Mouse (Mus musculus) hindbrain, embryonic 15.5 days (tissue): Measurements from ENCODE around the gene Tub. TPM values are rescaled to one million over a fixed set of nuclear protein-coding genes. Genes with fewer than 3 reads are reported as not detected.

Experiments
- ATAC-seq: fragments of 200-750 bp; cut with Nextera tagmentation; 2 replicates; pipeline ENCODE4 v1.8.0; 2017; ENCODE audit warnings: low read depth, moderate number of reproducible peaks, moderate TSS enrichment; ENCODE audit not compliant: low FRiP score
- H3K27ac ChIP-seq: fragments of 300-500 bp; sonication (generic); replicated peaks from 2 replicates; pipeline ENCODE4 v1.5.1; 2015; ENCODE audit warnings: mild to moderate bottlenecking, inconsistent platforms
- H3K27me3 ChIP-seq: fragments of 300-500 bp; sonication (generic); 2 replicates; pipeline ENCODE4 v1.6.1; 2015; ENCODE audit warnings: control low read depth, inconsistent platforms
- H3K36me3 ChIP-seq: fragments of 300-500 bp; sonication (generic); 2 replicates; pipeline ENCODE4 v1.6.1; 2015; ENCODE audit warnings: control low read depth, inconsistent platforms
- H3K4me1 ChIP-seq: fragments of 300-500 bp; sonication (generic); replicated peaks from 2 replicates; pipeline ENCODE4 v1.6.1; 2015; ENCODE audit warnings: control low read depth, inconsistent platforms
- H3K4me2 ChIP-seq: fragments of 300-500 bp; sonication (generic); 2 replicates; pipeline ENCODE4 v1.6.1; 2015; ENCODE audit warnings: moderate library complexity, mild to moderate bottlenecking, inconsistent platforms
- H3K4me3 ChIP-seq: fragments of 300-500 bp; sonication (generic); 2 replicates; pipeline ENCODE4 v1.5.1; 2015; ENCODE audit warnings: mild to moderate bottlenecking, inconsistent platforms
- H3K9ac ChIP-seq: fragments of 300-500 bp; sonication (generic); 2 replicates; pipeline ENCODE4 v1.6.1; 2015; ENCODE audit warnings: inconsistent platforms
- H3K9me3 ChIP-seq: fragments of 300-500 bp; sonication (generic); 2 replicates; pipeline ENCODE4 v1.6.1; 2016; ENCODE audit warnings: control low read depth, inconsistent platforms
- WGBS: fragments of 180-500 bp; shearing (Covaris S2); methylation state at CpG from one replicate; pipeline ENCODE4 v1.1.7; 2015; 5-methylcytosine and 5-hydroxymethylcytosine counted together
- polyA plus RNA-seq: library from polyadenylated mRNA; unstranded; fragments of >200 nt; fragmentation: Nextera tagmentation; extraction: Ambion mirVana; gene quantifications from 2 replicates; pipeline ENCODE4 v1.2.1, GENCODE M21; 2015

The Tub gene
- polyA plus RNA-seq, 1 experiment from 2014 or later = 51.4 TPM

GRCm38 (mm10) chr7:109039445-109039844 lies 89.3 kb downstream of the Tub start:
- peak; percentile 27; the same call in 1 of the 2 replicates for ATAC-seq

GRCm38 (mm10) chr7:109045876-109046275 lies 95.7 kb downstream of the Tub start:
- H3K4me2 ChIP-seq = no peak overlapping the region
- H3K27me3 ChIP-seq = no peaks in the 10 kb centered on the region
- no peak overlapping the region for H3K4me3 ChIP-seq
- H3K9me3 ChIP-seq = no peaks in the 10 kb centered on the region
- no peak overlapping the region for H3K27ac ChIP-seq
- ATAC-seq = no peak
- WGBS = 98% methylated on average over 2 of the region's 2 CpGs
- H3K36me3 ChIP-seq = 0 out of 2 replicates have a peak, but pooled peaks cover 6% of the 10 kb centered on the region
- H3K9ac ChIP-seq = no peak overlapping the region
- no peaks in the 10 kb centered on the region for H3K4me1 ChIP-seq

More at GRCm38 (mm10) chr7:109039445-109039844, 89.3 kb downstream of the Tub start:
- Histone ChIP-seq H3K27me3 (no peaks in the 10 kb centered on the region), H3K9me3 (no peaks in the 10 kb centered on the region), H3K4me1 (no peaks in the 10 kb centered on the region), H3K9ac (no peak overlapping the region), H3K4me2 (no peak overlapping the region), H3K36me3 (peaks cover 4% of the 10 kb centered on the region; the same call in 1 of the 2 replicates), H3K4me3 (no peak overlapping the region), H3K27ac (peak overlapping the region; percentile 55; the same call in 1 of the 2 replicates)
- 79% methylated on average over 5 of the region's 5 CpGs for WGBS

GRCm38 (mm10) chr7:109050831-109051230 lies 100.7 kb downstream of the Tub start:
- H3K27ac ChIP-seq = no peak overlapping the region
- no peaks in the 10 kb centered on the region for H3K9me3 ChIP-seq
- 86% methylated on average over 1 of the region's 1 CpGs for WGBS
- no peak overlapping the region for H3K4me2 ChIP-seq
- no peak overlapping the region for H3K4me3 ChIP-seq
- H3K4me1 ChIP-seq = no peaks in the 10 kb centered on the region
- no peak overlapping the region for H3K9ac ChIP-seq
- 0 out of 2 replicates have a peak, but pooled peaks cover 5% of the 10 kb centered on the region for H3K36me3 ChIP-seq
- H3K27me3 ChIP-seq = no peaks in the 10 kb centered on the region
- no peak for ATAC-seq

GRCm38 (mm10) chr7:109059536-109059935 lies 109.4 kb downstream of the Tub start:
- no peak overlapping the region for H3K4me2 ChIP-seq
- WGBS = 92% methylated on average over 4 of the region's 4 CpGs
- H3K36me3 ChIP-seq = no peaks in the 10 kb centered on the region
- H3K27me3 ChIP-seq = no peaks in the 10 kb centered on the region
- H3K9ac ChIP-seq = no peak overlapping the region
- H3K27ac ChIP-seq = no peak overlapping the region
- H3K4me1 ChIP-seq = no peaks in the 10 kb centered on the region
- H3K4me3 ChIP-seq = no peak overlapping the region
- H3K9me3 ChIP-seq = no peaks in the 10 kb centered on the region
- ATAC-seq = no peak

GRCm38 (mm10) chr7:109069641-109070040 lies 119.5 kb downstream of the Tub start:
- Histone ChIP-seq H3K4me2 (no peak overlapping the region), H3K4me1 (no peaks in the 10 kb centered on the region), H3K36me3 (no peaks in the 10 kb centered on the region), H3K4me3 (no peak overlapping the region), H3K27me3 (no peaks in the 10 kb centered on the region), H3K27ac (no peak overlapping the region), H3K9ac (no peak overlapping the region), H3K9me3 (no peaks in the 10 kb centered on the region)
- ATAC-seq = no peak
- WGBS = 79% methylated on average over 4 of the region's 4 CpGs

- H3K36me3 ChIP-seq = no peaks in the 10 kb centered on the region
- H3K4me1 ChIP-seq = no peaks in the 10 kb centered on the region
- H3K9me3 ChIP-seq = no peaks in the 10 kb centered on the region
- ATAC-seq = no peak
- no peak overlapping the region for H3K9ac ChIP-seq
- no peak overlapping the region for H3K27ac ChIP-seq
- H3K4me2 ChIP-seq = no peak overlapping the region
- no peaks in the 10 kb centered on the region for H3K27me3 ChIP-seq
- no peak overlapping the region for H3K4me3 ChIP-seq
- WGBS = 83% methylated on average over 5 of the region's 5 CpGs
Measured at GRCm38 (mm10) chr7:109072326-109072725, 122.2 kb downstream of the Tub start.

- no peaks in the 10 kb centered on the region for H3K36me3 ChIP-seq
- WGBS = 20% methylated on average over 12 of the region's 12 CpGs
- ATAC-seq = peak; percentile 13; the same call in 1 of the 2 replicates
- H3K4me2 ChIP-seq = peak overlapping the region; percentile 72
- H3K4me3 ChIP-seq = peak overlapping the region; percentile 88
- peak overlapping the region; percentile 74 for H3K27ac ChIP-seq
- H3K27me3 ChIP-seq = peaks cover 4% of the 10 kb centered on the region; the same call in 1 of the 2 replicates
- H3K4me1 ChIP-seq = peaks cover 18% of the 10 kb centered on the region
- peak overlapping the region; percentile 90 for H3K9ac ChIP-seq
- no peaks in the 10 kb centered on the region for H3K9me3 ChIP-seq
Measured at GRCm38 (mm10) chr7:109082269-109083112, 132.4 kb downstream of the Tub start.

- WGBS = 4% methylated on average over 50 of the region's 50 CpGs
- ATAC-seq = peak; percentile 96
- H3K36me3 ChIP-seq = no peaks in the 10 kb centered on the region
- no peaks in the 10 kb centered on the region for H3K9me3 ChIP-seq
- H3K4me1 ChIP-seq = peaks cover 18% of the 10 kb centered on the region
- H3K4me3 ChIP-seq = peak within 1 kb of the TSS; percentile 88
- peak within 1 kb of the TSS; percentile 72 for H3K4me2 ChIP-seq
- H3K27me3 ChIP-seq = peaks cover 4% of the 10 kb centered on the region; the same call in 1 of the 2 replicates
- H3K9ac ChIP-seq = peak within 1 kb of the TSS; percentile 90
- H3K27ac ChIP-seq = peak within 1 kb of the TSS; percentile 74
Measured at GRCm38 (mm10) chr7:109083113-109083812, 133.1 kb downstream of the Tub start, which contains the start of gene Ric3. Gene Ric3 (minus strand): TSS chr7:109083331.

GRCm38 (mm10) chr7:109083813-109084184 lies 133.7 kb downstream of the Tub start:
- Histone ChIP-seq H3K4me1 (peaks cover 18% of the 10 kb centered on the region), H3K27ac (no peak overlapping the region), H3K27me3 (peaks cover 4% of the 10 kb centered on the region; the same call in 1 of the 2 replicates), H3K4me3 (peak overlapping the region; percentile 88), H3K4me2 (peak overlapping the region; percentile 72), H3K9me3 (no peaks in the 10 kb centered on the region), H3K36me3 (no peaks in the 10 kb centered on the region), H3K9ac (no peak overlapping the region)
- no peak for ATAC-seq
- WGBS = 83% methylated on average over 4 of the region's 4 CpGs

Other genes with a start within 250 kb of the Tub start
- gene Olfr512, start 237.0 kb upstream of the Tub start, polyA plus RNA-seq = not detected in 2 replicates
- gene Olfr513, start 199.4 kb upstream of the Tub start, polyA plus RNA-seq = not detected in 2 replicates
- gene Olfr514, start 124.3 kb upstream of the Tub start, polyA plus RNA-seq = not detected in 2 replicates
- not detected in 2 replicates for gene Olfr516, start 99.8 kb upstream of the Tub start, polyA plus RNA-seq
- gene Olfr517, start 78.0 kb upstream of the Tub start, polyA plus RNA-seq = not detected in 2 replicates
- gene Olfr518, start 65.3 kb upstream of the Tub start, polyA plus RNA-seq = not detected in 2 replicates
- gene Olfr519, start 55.9 kb upstream of the Tub start, polyA plus RNA-seq = not detected in 2 replicates
- gene Nlrp10, start 20.2 kb upstream of the Tub start, polyA plus RNA-seq = 0.06 TPM in 1 of 2 replicates, not detected in the other
- gene Eif3f, start 15.9 kb upstream of the Tub start, polyA plus RNA-seq = 73.6 and 76.5 TPM in 2 replicates
- 33.2 and 35.6 TPM in 2 replicates for gene Ric3, start 133.0 kb downstream of the Tub start, polyA plus RNA-seq
- 59.5 and 78.0 TPM in 2 replicates for gene Lmo1, start 224.9 kb downstream of the Tub start, polyA plus RNA-seq